Mouse (Mus musculus): Measurements from ENCODE around the gene Vmn1r86. TPM values are rescaled to one million over a fixed set of nuclear protein-coding genes. Genes with fewer than 3 reads are reported as not detected.

Vmn1r86 gene
- polyA plus RNA-seq (2012; rRNA removed; ENCODE audit: low replicate concordance) = not detected in 2 replicates

DNA sequence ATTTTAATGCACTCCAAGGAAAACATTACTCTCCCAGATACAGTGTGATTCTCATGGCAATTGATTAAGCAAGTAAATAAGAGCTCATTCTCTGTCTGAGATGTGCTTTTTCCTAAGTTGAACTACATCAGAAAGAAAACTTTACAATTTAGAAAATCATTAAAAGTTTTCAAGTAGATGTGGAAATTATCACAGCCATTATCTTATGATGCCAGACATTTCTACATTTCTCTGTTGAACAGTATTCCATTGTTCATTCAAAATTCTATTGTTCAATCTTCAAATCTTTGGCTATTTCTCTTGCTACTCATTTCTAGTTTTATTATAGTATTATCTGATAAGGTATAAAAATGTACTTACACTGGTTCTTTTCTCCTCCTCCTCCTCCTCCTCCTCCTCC lies at the start of gene Vmn1r86:
Gene Vmn1r86 (minus strand): TSS at position 101 of the 400 bp plus-strand sequence.

DNA sequence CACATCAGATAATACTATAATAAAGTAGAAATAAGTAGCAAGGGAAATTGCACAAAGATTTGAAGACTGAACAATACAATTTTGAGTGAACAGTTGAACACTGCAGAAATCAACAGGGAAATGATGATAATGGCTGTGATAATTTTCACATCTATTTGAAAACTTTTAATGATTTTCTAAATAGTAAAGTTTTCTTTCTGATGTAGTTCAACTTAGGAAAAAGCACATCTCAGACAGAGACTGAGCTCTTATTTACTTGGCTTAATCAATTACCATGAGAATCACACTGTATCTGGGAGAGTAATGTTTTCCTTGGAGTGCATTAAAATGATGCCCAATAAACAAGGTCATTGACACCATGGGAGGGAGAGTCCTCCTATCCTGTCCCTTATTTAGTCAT lies 39.6 kb upstream of the Vmn1r86 start, which contains the start of gene Vmn1r88:
Gene Vmn1r88 (plus strand): TSS at position 301 of the 400 bp plus-strand sequence.

DNA sequence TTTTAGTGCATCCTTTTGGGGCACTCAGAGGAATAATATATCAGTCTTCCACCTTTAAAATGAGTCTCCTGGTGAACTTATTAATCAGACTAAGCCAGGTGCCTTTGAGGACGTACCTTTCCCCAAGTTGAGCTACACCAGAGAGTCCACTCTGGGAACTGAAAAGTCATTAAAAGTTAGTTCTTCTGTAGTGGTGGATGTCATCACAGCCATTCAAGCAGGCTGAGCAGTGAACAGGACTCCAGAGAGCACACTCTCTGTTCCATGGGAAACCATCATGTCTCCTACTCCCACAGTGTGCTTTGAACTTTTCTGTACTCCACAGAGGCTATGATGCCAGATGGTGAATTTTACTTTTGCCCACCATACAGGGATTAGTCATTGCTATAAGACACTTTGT lies 20.3 kb upstream of the Vmn1r86 start, which contains the start of gene Vmn1r87:
Gene Vmn1r87 (minus strand): TSS at position 101 of the 400 bp plus-strand sequence.

DNA sequence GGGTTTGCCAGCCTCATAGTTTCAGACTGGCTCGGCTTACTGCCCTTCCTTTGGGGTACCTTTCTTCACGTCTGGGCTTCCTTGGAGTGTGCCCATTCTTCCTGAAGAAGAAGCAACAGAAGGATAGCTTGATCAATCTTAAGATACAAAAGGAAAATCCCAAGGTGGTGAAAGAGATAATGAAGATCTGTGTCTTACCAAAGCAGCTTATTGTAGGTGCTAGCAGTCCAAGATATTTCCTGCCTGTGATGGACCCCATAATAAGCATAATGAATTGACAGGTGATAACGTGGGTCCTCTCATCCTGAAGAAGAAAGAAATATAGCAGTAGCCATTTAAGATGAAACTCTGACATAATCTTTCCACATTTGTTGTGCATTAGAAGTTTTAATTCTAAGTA lies 24.6 kb downstream of the Vmn1r86 start, which contains the start of gene Vmn1r85:
Gene Vmn1r85 (minus strand): TSS at position 101 of the 400 bp plus-strand sequence.

DNA sequence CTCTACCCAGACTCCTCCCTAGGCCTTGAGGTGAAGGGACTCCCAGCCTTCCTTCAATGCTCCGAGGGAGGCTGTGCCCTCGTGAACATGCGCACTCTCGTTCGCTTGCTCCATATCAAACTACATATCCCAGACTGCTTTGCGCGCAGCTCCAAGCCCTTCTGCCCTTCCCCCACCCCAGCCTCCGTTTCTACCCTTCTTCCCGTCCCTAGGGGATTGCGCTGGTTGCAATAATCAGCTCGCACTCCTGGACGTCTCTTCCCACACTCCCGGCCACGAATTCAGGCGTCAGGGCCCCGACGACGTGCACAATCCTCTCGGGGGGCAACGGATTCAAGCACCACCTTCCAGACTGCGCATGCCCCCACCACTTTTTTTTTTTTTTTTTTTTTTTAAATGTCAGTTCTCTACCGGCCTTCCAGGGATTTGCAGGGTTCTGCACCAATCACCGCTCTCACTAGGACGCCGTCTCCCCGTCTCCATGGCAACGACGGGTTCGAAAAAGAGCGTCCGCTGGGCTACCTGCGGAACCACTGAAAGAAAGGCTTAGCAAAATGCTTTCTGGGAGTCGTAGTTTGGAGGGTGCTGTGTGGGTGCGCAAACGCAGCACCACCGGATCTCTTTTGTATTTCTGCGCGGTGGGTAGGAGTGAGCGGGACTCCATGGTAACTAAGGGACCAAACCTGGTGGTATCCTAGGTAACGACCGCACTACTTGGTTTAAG lies 65.3 kb downstream of the Vmn1r86 start, which contains the start of gene Mzf1:
Gene Mzf1 (minus strand): TSS at position 478 of the 724 bp plus-strand sequence.

Other genes starting within 250 kb of the Vmn1r86 start
- gene Zfp128, start 238.7 kb downstream of the Vmn1r86 start, polyA plus RNA-seq (2012; rRNA removed; ENCODE audit: low replicate concordance) = 0.56 and 1.6 TPM in 2 replicates
- 8.4 and 18.4 TPM in 2 replicates for gene Zscan22, start 222.1 kb downstream of the Vmn1r86 start, polyA plus RNA-seq (2012; rRNA removed; ENCODE audit: low replicate concordance)
- gene Rps5, start 197.6 kb downstream of the Vmn1r86 start, polyA plus RNA-seq (2012; rRNA removed; ENCODE audit: low replicate concordance) = 2,239 and 2,291 TPM in 2 replicates
- gene Rnf225, start 192.5 kb downstream of the Vmn1r86 start, polyA plus RNA-seq (2012; rRNA removed; ENCODE audit: low replicate concordance) = 1.4 and 1.6 TPM in 2 replicates
- 6.7 and 10.3 TPM in 2 replicates for gene Zfp324, start 154.1 kb downstream of the Vmn1r86 start, polyA plus RNA-seq (2012; rRNA removed; ENCODE audit: low replicate concordance)
- gene Zfp446, start 142.1 kb downstream of the Vmn1r86 start, polyA plus RNA-seq (2012; rRNA removed; ENCODE audit: low replicate concordance) = 5.9 and 6.8 TPM in 2 replicates
- 0.32 and 3.3 TPM in 2 replicates for gene Slc27a5, start 121.7 kb downstream of the Vmn1r86 start, polyA plus RNA-seq (2012; rRNA removed; ENCODE audit: low replicate concordance)
- gene Trim28, start 120.8 kb downstream of the Vmn1r86 start, polyA plus RNA-seq (2012; rRNA removed; ENCODE audit: low replicate concordance) = 236 and 280 TPM in 2 replicates
- gene Zbtb45, start 109.9 kb downstream of the Vmn1r86 start, polyA plus RNA-seq (2012; rRNA removed; ENCODE audit: low replicate concordance) = 27.8 and 61.8 TPM in 2 replicates
- 50.6 and 56.2 TPM in 2 replicates for gene Chmp2a, start 85.1 kb downstream of the Vmn1r86 start, polyA plus RNA-seq (2012; rRNA removed; ENCODE audit: low replicate concordance)
- 147 and 206 TPM in 2 replicates for gene Ube2m, start 81.6 kb downstream of the Vmn1r86 start, polyA plus RNA-seq (2012; rRNA removed; ENCODE audit: low replicate concordance)
- gene Mzf1, start 65.2 kb downstream of the Vmn1r86 start, polyA plus RNA-seq (2012; rRNA removed; ENCODE audit: low replicate concordance) = 1.4 and 2.4 TPM in 2 replicates
- gene Vmn1r85, start 24.7 kb downstream of the Vmn1r86 start, polyA plus RNA-seq (2012; rRNA removed; ENCODE audit: low replicate concordance) = not detected in 2 replicates
- not detected in 2 replicates for gene Vmn1r87, start 20.2 kb upstream of the Vmn1r86 start, polyA plus RNA-seq (2012; rRNA removed; ENCODE audit: low replicate concordance)
- gene Vmn1r88, start 39.7 kb upstream of the Vmn1r86 start, polyA plus RNA-seq (2012; rRNA removed; ENCODE audit: low replicate concordance) = not detected in 2 replicates
- gene Vmn1r89, start 93.1 kb upstream of the Vmn1r86 start, polyA plus RNA-seq (2012; rRNA removed; ENCODE audit: low replicate concordance) = not detected in 2 replicates
- 4.3 and 5.7 TPM in 2 replicates for gene Lig1, start 157.4 kb upstream of the Vmn1r86 start, polyA plus RNA-seq (2012; rRNA removed; ENCODE audit: low replicate concordance)
- 3.4 and 4.0 TPM in 2 replicates for gene Zswim9, start 158.8 kb upstream of the Vmn1r86 start, polyA plus RNA-seq (2012; rRNA removed; ENCODE audit: low replicate concordance)
- gene Pla2g4c, start 204.7 kb upstream of the Vmn1r86 start, polyA plus RNA-seq (2012; rRNA removed; ENCODE audit: low replicate concordance) = 0.13 and 0.29 TPM in 2 replicates

Data from mammary gland, adult 2 months (tissue).